Mouse (Mus musculus) kidney, adult 2 months (tissue): ENCODE data around the gene Gm12248.

ENCODE experiments used
- CTCF ChIP-seq: fragments of 200-500 bp; conservative IDR thresholded peaks from 2 replicates; pipeline ENCODE4 v1.5.1; 2011; ENCODE audit warnings: low read depth, mild to moderate bottlenecking, control low read depth, low read length, moderate library complexity, mixed read lengths; ENCODE audit not compliant: insufficient read depth, insufficient read length
- POLR2A ChIP-seq: fragments of 200-500 bp; IDR thresholded peaks from one replicate; pipeline ENCODE4 v1.6.1; 2011; ENCODE audit warnings: low read depth, low read length, control low read depth

GRCm38 (mm10) chr11:58138821-58139220, 45.9 kb upstream of the Gm12248 start:
- TF ChIP-seq CTCF = no peak
- TF ChIP-seq POLR2A = no peak
